Mouse (Mus musculus): Measurements from ENCODE around the gene Fzr1. TPM values are rescaled to one million over a fixed set of nuclear protein-coding genes. Genes with fewer than 3 reads are reported as not detected.

The Fzr1 gene
- polyA plus RNA-seq, 1 experiment from 2014 or later = 45.2 TPM

DNA sequence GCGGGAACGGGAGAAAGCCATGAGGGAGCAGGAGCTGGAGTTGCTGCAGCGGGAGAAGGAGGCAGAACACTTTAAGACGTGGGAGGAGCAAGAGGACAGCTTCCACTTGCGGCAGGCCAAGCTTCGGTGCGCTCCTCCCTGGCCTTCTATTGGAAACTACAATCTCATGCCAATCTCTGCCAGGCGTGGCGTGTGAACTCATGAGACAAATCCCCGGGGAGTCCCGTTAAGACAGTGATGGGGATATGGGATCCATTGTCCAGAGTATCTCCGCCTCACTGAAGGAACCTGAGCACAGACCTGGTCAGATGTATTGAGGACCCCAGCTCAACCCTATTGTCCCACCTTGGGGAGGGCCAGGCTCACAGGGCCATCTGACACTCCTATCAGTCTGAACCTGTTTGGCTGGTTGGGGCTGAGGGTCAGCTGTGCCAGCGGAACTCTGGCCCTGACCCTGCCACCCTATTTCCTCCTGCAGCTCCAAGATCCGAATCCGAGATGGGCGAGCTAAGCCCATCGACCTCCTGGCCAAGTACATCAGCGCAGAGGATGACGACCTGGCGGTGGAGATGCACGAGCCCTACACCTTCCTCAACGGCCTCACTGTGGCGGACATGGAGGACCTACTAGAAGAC lies 55.1 kb downstream of the Fzr1 start:
- Histone ChIP-seq H3K9me3 (ENCODE audit: control insufficient read depth) (no peaks in the 10 kb centered on the region), H3K4me2 (replicated peaks; ENCODE audit: low read depth) (no peak overlapping the region), H3K27ac (ENCODE audit: low read depth, low read length) (no peak overlapping the region; the same call in 1 of the 2 replicates), H3K27me3 (replicated peaks; ENCODE audit: control insufficient read depth, insufficient read depth, low read length) (no peaks in the 10 kb centered on the region), H3K36me3 (ENCODE audit: control insufficient read depth, insufficient read depth) (peaks cover 51% of the 10 kb centered on the region), H3K4me1 (replicated peaks; ENCODE audit: control insufficient read depth, insufficient read depth, low read length) (peaks cover 7% of the 10 kb centered on the region; the same call in 1 of the 2 replicates), H3K4me3 (ENCODE audit: low read depth, low read length) (no peak overlapping the region), H3K9ac (ENCODE audit: low read depth, low read length) (no peak overlapping the region)
- WGBS = 88% methylated on average over 23 of the region's 23 CpGs
- no peak for ATAC-seq
- no peak for TF ChIP-seq CTCF (IDR thresholded peaks at IDR 0.05; ENCODE audit: low read depth)

DNA sequence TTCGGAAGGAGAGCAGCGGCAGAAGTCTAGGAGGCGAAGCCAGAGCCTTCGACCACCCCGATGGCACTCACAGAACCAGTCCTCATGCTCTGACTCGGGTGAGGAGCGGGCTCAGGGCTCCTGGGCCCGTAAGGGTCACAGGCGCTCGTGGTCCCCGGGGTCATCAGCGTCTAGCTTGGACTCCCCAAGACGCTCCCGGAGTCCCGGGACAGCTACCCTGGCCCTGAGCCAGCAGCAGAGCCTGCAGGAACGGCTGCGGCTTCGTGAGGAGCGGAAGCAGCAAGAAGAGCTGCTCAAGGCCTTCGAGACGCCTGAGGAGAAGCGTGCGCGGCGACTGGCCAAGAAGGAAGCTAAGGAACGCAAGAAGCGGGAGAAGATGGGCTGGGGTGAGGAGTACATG lies 55.9 kb downstream of the Fzr1 start:
- H3K27ac ChIP-seq (ENCODE audit: low read depth, low read length) = no peak overlapping the region
- H3K4me2 ChIP-seq (replicated peaks; ENCODE audit: low read depth) = peak overlapping the region; percentile 72; the same call in 1 of the 2 replicates
- H3K9me3 ChIP-seq (ENCODE audit: control insufficient read depth) = no peaks in the 10 kb centered on the region
- H3K9ac ChIP-seq (ENCODE audit: low read depth, low read length) = no peak overlapping the region
- H3K4me1 ChIP-seq (replicated peaks; ENCODE audit: control insufficient read depth, insufficient read depth, low read length) = peaks cover 6% of the 10 kb centered on the region; the same call in 1 of the 2 replicates
- no peak overlapping the region for H3K4me3 ChIP-seq (ENCODE audit: low read depth, low read length)
- WGBS = 94% methylated on average over 27 of the region's 27 CpGs
- H3K36me3 ChIP-seq (ENCODE audit: control insufficient read depth, insufficient read depth) = peaks cover 56% of the 10 kb centered on the region
- no peak for ATAC-seq
- H3K27me3 ChIP-seq (replicated peaks; ENCODE audit: control insufficient read depth, insufficient read depth, low read length) = no peaks in the 10 kb centered on the region
- no peak for TF ChIP-seq CTCF (IDR thresholded peaks at IDR 0.05; ENCODE audit: low read depth)

DNA sequence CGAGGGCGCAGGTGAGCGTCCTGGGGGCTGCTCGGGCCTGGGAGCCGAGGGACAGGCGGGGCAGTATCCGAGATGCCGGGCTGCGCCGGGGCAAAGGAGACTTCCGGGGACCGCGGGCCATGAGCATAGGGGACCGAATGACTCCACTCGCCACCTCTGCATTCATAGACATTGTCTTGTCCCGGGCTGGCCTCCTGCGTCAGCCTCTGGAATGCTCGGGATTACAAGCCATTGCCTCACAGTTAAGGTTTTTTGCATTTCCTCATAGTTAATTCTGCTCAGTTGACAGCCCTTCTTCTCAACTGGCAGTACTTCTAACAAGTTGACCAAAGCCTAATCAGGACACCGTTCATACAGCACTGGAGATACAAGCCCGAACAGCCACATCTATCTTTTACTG lies 56.9 kb downstream of the Fzr1 start:
- Histone ChIP-seq H3K4me3 (ENCODE audit: low read depth, low read length) (peak overlapping the region; percentile 87), H3K9ac (ENCODE audit: low read depth, low read length) (peak overlapping the region; percentile 89), H3K27me3 (replicated peaks; ENCODE audit: control insufficient read depth, insufficient read depth, low read length) (no peaks in the 10 kb centered on the region), H3K9me3 (ENCODE audit: control insufficient read depth) (no peaks in the 10 kb centered on the region), H3K27ac (ENCODE audit: low read depth, low read length) (peak overlapping the region; percentile 85), H3K4me1 (replicated peaks; ENCODE audit: control insufficient read depth, insufficient read depth, low read length) (peaks cover 7% of the 10 kb centered on the region; the same call in 1 of the 2 replicates), H3K36me3 (ENCODE audit: control insufficient read depth, insufficient read depth) (peaks cover 49% of the 10 kb centered on the region), H3K4me2 (replicated peaks; ENCODE audit: low read depth) (peak overlapping the region; percentile 72)
- no peak for ATAC-seq
- TF ChIP-seq CTCF (IDR thresholded peaks at IDR 0.05; ENCODE audit: low read depth) = no peak
- WGBS = 2% methylated on average over 20 of the region's 20 CpGs

DNA sequence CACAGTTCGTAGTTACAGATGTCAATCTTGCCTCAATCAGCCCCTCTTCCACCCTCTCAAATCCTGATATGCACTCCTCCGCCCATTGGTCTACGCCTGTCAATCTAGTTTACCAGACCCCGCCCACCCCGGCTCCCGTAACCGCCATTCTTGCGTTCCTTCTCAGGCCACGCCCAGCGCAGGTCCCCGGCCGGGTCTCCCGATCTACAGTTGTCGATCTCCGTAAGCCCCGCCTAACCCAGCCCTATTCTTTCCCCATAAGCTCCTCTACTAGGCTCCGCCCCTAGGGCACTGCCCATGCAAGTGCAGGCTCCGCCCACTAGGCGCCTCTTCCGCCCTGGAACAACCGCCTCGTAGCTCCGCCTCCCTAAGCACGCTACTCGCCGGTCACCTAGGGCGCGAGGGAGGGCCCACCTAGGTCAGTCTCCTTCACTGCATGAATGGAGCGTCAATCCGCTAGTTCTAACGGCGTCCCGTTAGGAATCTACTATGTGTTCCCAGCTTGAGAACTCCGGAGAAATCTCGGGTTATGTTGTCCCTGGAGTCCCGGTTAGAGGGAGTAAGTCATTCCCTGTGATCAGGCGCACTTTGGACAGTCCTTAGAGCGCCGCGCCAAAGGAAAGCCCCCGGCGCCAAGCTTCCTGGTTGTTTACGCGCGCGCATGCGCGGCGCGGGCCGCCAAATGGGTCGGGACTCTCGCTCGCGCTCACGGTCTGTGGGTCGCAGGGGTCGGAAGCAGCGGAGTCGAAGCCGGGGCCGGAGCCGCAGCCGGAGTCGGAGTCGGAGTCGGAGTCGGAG lies 57.6 kb downstream of the Fzr1 start, which contains the start of gene Cactin:
TSS of gene Cactin (plus strand) at position 554 of the 798 bp plus-strand sequence.
- Histone ChIP-seq H3K27ac (ENCODE audit: low read depth, low read length) (peak within 1 kb of the TSS; percentile 85), H3K4me3 (ENCODE audit: low read depth, low read length) (peak within 1 kb of the TSS; percentile 87), H3K27me3 (replicated peaks; ENCODE audit: control insufficient read depth, insufficient read depth, low read length) (no peaks in the 10 kb centered on the region), H3K4me1 (replicated peaks; ENCODE audit: control insufficient read depth, insufficient read depth, low read length) (peaks cover 7% of the 10 kb centered on the region; the same call in 1 of the 2 replicates), H3K9ac (ENCODE audit: low read depth, low read length) (peak within 1 kb of the TSS; percentile 89), H3K36me3 (ENCODE audit: control insufficient read depth, insufficient read depth) (peaks cover 46% of the 10 kb centered on the region), H3K9me3 (ENCODE audit: control insufficient read depth) (no peaks in the 10 kb centered on the region), H3K4me2 (replicated peaks; ENCODE audit: low read depth) (peak within 1 kb of the TSS; percentile 72)
- ATAC-seq = peak; percentile 89
- TF ChIP-seq CTCF (IDR thresholded peaks at IDR 0.05; ENCODE audit: low read depth) = peak; percentile 52
- under 1% methylated on average over 68 of the region's 68 CpGs for WGBS

DNA sequence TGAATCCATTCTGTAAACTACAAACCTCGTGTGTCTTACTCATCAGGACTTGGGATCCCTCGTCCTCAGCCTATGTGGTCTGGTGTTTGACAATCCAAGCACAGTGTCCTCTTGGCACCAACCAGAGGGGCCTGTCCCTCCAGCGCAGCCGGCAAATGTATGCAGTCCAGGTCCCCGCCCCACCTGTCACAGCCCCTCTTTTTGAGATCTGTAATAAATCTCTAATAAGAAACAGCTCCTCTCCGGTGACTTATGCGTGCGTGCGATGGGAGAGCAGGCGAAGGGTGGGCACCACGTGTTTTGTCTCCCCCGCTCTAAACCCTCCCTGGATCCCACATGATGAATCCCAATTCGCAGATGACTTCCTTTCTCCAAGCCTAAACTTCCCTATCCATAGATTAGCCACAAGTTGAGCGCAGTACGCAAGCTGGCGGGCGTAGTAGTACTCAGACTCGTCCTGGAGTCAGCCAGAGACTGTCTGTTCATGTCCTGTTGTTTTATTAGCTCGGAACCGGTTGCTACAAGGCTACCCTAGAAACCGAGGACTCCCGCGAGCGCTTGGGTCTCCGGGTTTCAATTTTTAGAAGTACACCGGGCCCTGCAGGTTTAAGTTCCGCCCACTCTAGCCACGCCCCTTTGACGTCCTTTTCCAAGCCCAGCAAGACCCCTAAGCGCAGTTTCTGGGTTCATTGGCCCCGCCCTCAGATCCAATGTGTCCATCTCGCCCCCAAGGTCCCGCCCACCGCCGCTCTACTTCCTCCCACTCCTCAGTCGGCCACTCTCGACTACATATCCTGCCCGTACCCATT lies 58.4 kb downstream of the Fzr1 start:
- H3K4me3 ChIP-seq (ENCODE audit: low read depth, low read length) = peak overlapping the region; percentile 87
- H3K4me1 ChIP-seq (replicated peaks; ENCODE audit: control insufficient read depth, insufficient read depth, low read length) = peaks cover 7% of the 10 kb centered on the region; the same call in 1 of the 2 replicates
- H3K9me3 ChIP-seq (ENCODE audit: control insufficient read depth) = no peaks in the 10 kb centered on the region
- H3K36me3 ChIP-seq (ENCODE audit: control insufficient read depth, insufficient read depth) = peaks cover 46% of the 10 kb centered on the region
- peak overlapping the region; percentile 53 for H3K9ac ChIP-seq (ENCODE audit: low read depth, low read length)
- no peak for TF ChIP-seq CTCF (IDR thresholded peaks at IDR 0.05; ENCODE audit: low read depth)
- WGBS = under 1% methylated on average over 38 of the region's 38 CpGs
- ATAC-seq = peak; percentile 3; the same call in 1 of the 2 replicates
- no peaks in the 10 kb centered on the region for H3K27me3 ChIP-seq (replicated peaks; ENCODE audit: control insufficient read depth, insufficient read depth, low read length)
- H3K27ac ChIP-seq (ENCODE audit: low read depth, low read length) = peak overlapping the region; percentile 65
- peak overlapping the region; percentile 72 for H3K4me2 ChIP-seq (replicated peaks; ENCODE audit: low read depth)

Measured in intestine, postnatal 0 days (tissue).